Mouse (Mus musculus) testis, postnatal 10 days (tissue): ENCODE results near the gene Gm21650.
"Not testable (repeated sequence)": the region's sequence is repeated elsewhere in the genome, so short reads cannot be mapped to it uniquely, and the experiment has no call there.

ENCODE experiments used
- DNase-seq: peaks from one replicate; pipeline ENCODE4 v3.0.0; 2021; ENCODE audit warnings: low spot score

The Gm21650 gene

GRCm38 (mm10) chrY:77692508-77692907, at the start of gene Gm21650:
TSS of gene Gm21650 (plus strand) at chrY:77692808.
- not testable (repeated sequence) for DNase-seq
